Mouse (Mus musculus) cortical plate, adult 2 months (tissue): ENCODE data around the gene Vmn1r197.

Experiments used
- CTCF ChIP-seq: fragments of 200-500 bp; IDR thresholded peaks from 2 replicates; pipeline ENCODE4 v1.5.1; 2011; ENCODE audit warnings: mild to moderate bottlenecking, control low read depth, low read length; ENCODE audit not compliant: insufficient read depth; ENCODE audit errors: extremely low read depth
- POLR2A ChIP-seq: fragments of 200-500 bp; IDR thresholded peaks from 2 replicates; pipeline ENCODE4 v1.6.1; 2011; ENCODE audit warnings: mild to moderate bottlenecking, low read length, control low read depth; ENCODE audit not compliant: insufficient read depth; ENCODE audit errors: extremely low read depth

GRCm38 (mm10) chr13:22350064-22350463 lies 25.7 kb downstream of the Vmn1r197 start, which contains the start of gene Vmn1r198:
- TF ChIP-seq CTCF (no peak), POLR2A (no peak)
